Mouse (Mus musculus): Measurements from ENCODE around the gene Slc35c1. TPM values are rescaled to one million over a fixed set of nuclear protein-coding genes. Genes with fewer than 3 reads are reported as not detected.

Slc35c1 gene
- total and polyA plus RNA-seq, 2 experiments from 2014 or later: 12.7 to 16.4 TPM

DNA sequence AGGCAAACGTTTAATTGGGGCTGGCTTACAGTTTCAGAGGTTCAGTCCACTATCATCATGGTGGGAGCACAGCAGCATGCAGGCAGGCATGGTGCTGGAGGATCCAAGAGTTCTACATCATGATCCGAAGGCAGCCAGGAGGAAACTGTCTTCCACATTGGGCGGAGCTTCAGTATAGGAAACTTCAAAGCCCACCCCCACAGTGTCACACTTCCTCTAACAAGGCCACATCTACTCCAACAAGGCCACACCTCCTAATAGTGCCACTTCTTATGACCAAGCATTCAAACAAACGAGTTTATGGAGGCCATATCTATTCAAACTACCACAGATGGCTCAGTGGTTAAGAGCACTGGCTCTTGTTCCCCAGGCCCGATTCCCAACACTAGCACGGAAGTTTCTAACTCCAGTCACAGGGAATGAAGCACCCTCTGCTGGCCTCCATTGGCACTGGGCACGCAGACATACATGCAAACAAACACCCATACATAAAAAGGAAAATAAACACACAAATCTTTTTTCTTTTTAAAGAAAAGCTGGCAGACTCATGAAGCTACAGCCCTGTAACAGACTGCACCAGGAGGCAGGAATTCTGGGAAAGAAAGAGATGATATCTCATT lies 13.1 kb downstream of the Slc35c1 start:
- Histone ChIP-seq H3K4me1 (ENCODE audit: insufficient read depth, low read length) (no peaks in the 10 kb centered on the region), H3K36me3 (ENCODE audit: insufficient read depth, low read length) (no peaks in the 10 kb centered on the region), H3K4me2 (ENCODE audit: low read depth, low read length) (no peak overlapping the region), H3K9me3 (ENCODE audit: low read length) (no peaks in the 10 kb centered on the region), H3K4me3 (ENCODE audit: low read length) (no peak overlapping the region), H3K9ac (replicated peaks; ENCODE audit: low read length) (no peak overlapping the region), H3K27me3 (ENCODE audit: insufficient read depth, low read length) (no peaks in the 10 kb centered on the region), H3K27ac (no peak overlapping the region)
- ATAC-seq (no peak), DNase-seq (ENCODE audit: low spot score) (no peak)
- TF ChIP-seq CTCF (IDR thresholded peaks at IDR 0.05; ENCODE audit: low read depth): peak; percentile 42
- 68% methylated on average over 7 of the region's 7 CpGs for WGBS

DNA sequence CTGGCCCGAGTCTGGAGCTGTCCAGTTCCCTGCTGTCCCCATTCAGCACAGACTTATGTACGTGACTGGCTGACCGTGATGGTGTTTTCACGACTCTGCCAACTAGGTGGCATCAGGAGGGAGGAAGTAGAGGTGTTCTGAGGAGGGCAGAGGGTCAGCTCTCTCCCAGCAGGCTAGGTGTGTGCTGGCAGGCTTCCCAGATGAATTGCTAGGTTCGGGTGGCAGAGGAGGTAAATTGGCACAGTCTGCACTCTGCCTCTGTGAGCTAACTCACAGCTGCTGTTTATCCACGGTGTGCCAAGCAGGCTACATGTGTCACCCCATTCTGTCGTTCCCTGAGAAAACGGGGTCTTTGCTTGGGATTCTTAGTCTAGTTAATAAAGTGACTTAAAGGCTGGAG lies 13.7 kb downstream of the Slc35c1 start:
- no peaks in the 10 kb centered on the region for H3K36me3 ChIP-seq (ENCODE audit: insufficient read depth, low read length)
- H3K27ac ChIP-seq: no peak overlapping the region
- no peak for TF ChIP-seq CTCF (IDR thresholded peaks at IDR 0.05; ENCODE audit: low read depth)
- WGBS: 51% methylated on average over 8 of the region's 8 CpGs
- H3K4me2 ChIP-seq (ENCODE audit: low read depth, low read length): no peak overlapping the region
- no peak overlapping the region for H3K9ac ChIP-seq (replicated peaks; ENCODE audit: low read length)
- 0 out of 2 replicates have a peak, but pooled peaks have one; percentile 20 for ATAC-seq
- H3K4me1 ChIP-seq (ENCODE audit: insufficient read depth, low read length): no peaks in the 10 kb centered on the region
- H3K9me3 ChIP-seq (ENCODE audit: low read length): no peaks in the 10 kb centered on the region
- H3K27me3 ChIP-seq (ENCODE audit: insufficient read depth, low read length): no peaks in the 10 kb centered on the region
- peak; percentile 37 for DNase-seq (ENCODE audit: low spot score)
- H3K4me3 ChIP-seq (ENCODE audit: low read length): no peak overlapping the region

- no peaks in the 10 kb centered on the region for H3K27me3 ChIP-seq (ENCODE audit: insufficient read depth, low read length)
- no peak overlapping the region for H3K4me3 ChIP-seq (ENCODE audit: low read length)
- DNase-seq (ENCODE audit: low spot score) (no peak), ATAC-seq (no peak)
- no peak overlapping the region for H3K27ac ChIP-seq
- no peaks in the 10 kb centered on the region for H3K4me1 ChIP-seq (ENCODE audit: insufficient read depth, low read length)
- H3K4me2 ChIP-seq (ENCODE audit: low read depth, low read length): no peak overlapping the region
- H3K9ac ChIP-seq (replicated peaks; ENCODE audit: low read length): no peak overlapping the region
- no peaks in the 10 kb centered on the region for H3K36me3 ChIP-seq (ENCODE audit: insufficient read depth, low read length)
- no peaks in the 10 kb centered on the region for H3K9me3 ChIP-seq (ENCODE audit: low read length)
- TF ChIP-seq CTCF (IDR thresholded peaks at IDR 0.05; ENCODE audit: low read depth): no peak
- 43% methylated on average over 9 of the region's 9 CpGs for WGBS
These were observed 14.4 kb downstream of the Slc35c1 start for GRCm38 (mm10) chr2:92445890-92446289.

DNA sequence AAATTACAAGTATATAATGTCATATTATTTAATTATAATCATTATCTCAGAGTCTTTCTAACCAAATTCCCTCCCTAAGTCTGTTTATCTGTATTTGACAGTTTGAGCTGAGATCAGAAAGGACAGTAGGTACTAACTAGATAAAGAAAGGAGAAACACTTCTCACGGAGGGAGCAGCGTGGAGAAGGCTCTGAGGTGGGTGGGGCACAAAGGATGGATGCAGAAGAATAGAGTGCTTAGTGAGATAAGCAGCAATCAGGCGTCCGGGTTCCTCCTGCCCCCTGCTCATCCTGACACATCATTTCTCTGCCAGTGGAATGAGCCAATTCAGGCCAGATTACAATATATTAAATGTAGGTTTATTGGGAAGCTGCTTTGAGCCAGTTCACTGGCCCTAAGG lies 16.0 kb downstream of the Slc35c1 start:
- TF ChIP-seq CTCF (IDR thresholded peaks at IDR 0.05; ENCODE audit: low read depth): no peak
- WGBS: 54% methylated on average over 4 of the region's 4 CpGs
- DNase-seq (ENCODE audit: low spot score): no peak
- no peak for ATAC-seq
- Histone ChIP-seq H3K27ac (no peak overlapping the region), H3K4me3 (ENCODE audit: low read length) (no peak overlapping the region), H3K4me1 (ENCODE audit: insufficient read depth, low read length) (no peaks in the 10 kb centered on the region), H3K9ac (replicated peaks; ENCODE audit: low read length) (no peak overlapping the region), H3K36me3 (ENCODE audit: insufficient read depth, low read length) (no peaks in the 10 kb centered on the region), H3K9me3 (ENCODE audit: low read length) (no peaks in the 10 kb centered on the region), H3K27me3 (ENCODE audit: insufficient read depth, low read length) (no peaks in the 10 kb centered on the region), H3K4me2 (ENCODE audit: low read depth, low read length) (no peak overlapping the region)

GRCm38 (mm10) chr2:92443313-92443712 lies 17.0 kb downstream of the Slc35c1 start:
- H3K4me3 ChIP-seq (ENCODE audit: low read length): no peak overlapping the region
- no peak overlapping the region for H3K4me2 ChIP-seq (ENCODE audit: low read depth, low read length)
- WGBS: 78% methylated on average over 4 of the region's 4 CpGs
- H3K9ac ChIP-seq (replicated peaks; ENCODE audit: low read length): no peak overlapping the region
- ATAC-seq (no peak), DNase-seq (ENCODE audit: low spot score) (no peak)
- H3K27me3 ChIP-seq (ENCODE audit: insufficient read depth, low read length): no peaks in the 10 kb centered on the region
- no peaks in the 10 kb centered on the region for H3K36me3 ChIP-seq (ENCODE audit: insufficient read depth, low read length)
- no peaks in the 10 kb centered on the region for H3K9me3 ChIP-seq (ENCODE audit: low read length)
- H3K4me1 ChIP-seq (ENCODE audit: insufficient read depth, low read length): no peaks in the 10 kb centered on the region
- no peak for TF ChIP-seq CTCF (IDR thresholded peaks at IDR 0.05; ENCODE audit: low read depth)
- no peak overlapping the region for H3K27ac ChIP-seq

DNA sequence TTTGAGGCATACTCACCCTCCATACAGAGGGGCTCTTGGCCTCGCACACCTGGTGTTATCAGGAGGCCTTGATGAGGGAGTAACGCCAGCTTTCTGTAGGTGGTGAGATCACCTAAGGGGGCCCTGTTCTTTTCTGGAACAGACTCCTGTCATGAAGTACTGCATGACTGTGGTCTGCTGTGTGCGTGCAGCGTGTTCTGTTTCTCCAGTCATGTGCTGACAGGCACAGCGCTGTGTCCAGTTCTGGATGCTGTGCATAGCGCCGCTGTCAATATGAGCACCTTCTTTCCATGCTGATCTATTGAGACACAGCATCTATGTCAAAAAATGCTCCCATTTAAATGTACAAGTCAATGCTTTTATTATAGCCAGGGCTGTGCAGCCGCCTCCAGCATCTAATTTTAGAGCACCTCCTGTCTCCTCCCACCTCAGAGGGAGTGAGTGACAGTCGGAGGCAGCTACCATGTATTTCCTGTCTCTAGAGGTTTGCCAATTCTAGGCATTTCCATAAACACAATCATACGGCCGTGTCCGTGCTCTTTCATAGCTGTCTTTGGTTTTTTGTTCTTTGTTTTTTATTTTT lies 17.8 kb downstream of the Slc35c1 start:
- no peak overlapping the region for H3K9ac ChIP-seq (replicated peaks; ENCODE audit: low read length)
- no peaks in the 10 kb centered on the region for H3K4me1 ChIP-seq (ENCODE audit: insufficient read depth, low read length)
- H3K27me3 ChIP-seq (ENCODE audit: insufficient read depth, low read length): no peaks in the 10 kb centered on the region
- H3K9me3 ChIP-seq (ENCODE audit: low read length): no peaks in the 10 kb centered on the region
- H3K4me3 ChIP-seq (ENCODE audit: low read length): no peak overlapping the region
- 0 out of 2 replicates have a peak, but pooled peaks have one; percentile 31 for ATAC-seq
- DNase-seq (ENCODE audit: low spot score): no peak
- 65% methylated on average over 12 of the region's 12 CpGs for WGBS
- no peak for TF ChIP-seq CTCF (IDR thresholded peaks at IDR 0.05; ENCODE audit: low read depth)
- no peak overlapping the region for H3K4me2 ChIP-seq (ENCODE audit: low read depth, low read length)
- H3K36me3 ChIP-seq (ENCODE audit: insufficient read depth, low read length): no peaks in the 10 kb centered on the region
- H3K27ac ChIP-seq: no peak overlapping the region

- WGBS: 67% methylated on average over 6 of the region's 6 CpGs
- H3K36me3 ChIP-seq (ENCODE audit: insufficient read depth, low read length): no peaks in the 10 kb centered on the region
- no peak overlapping the region for H3K27ac ChIP-seq
- no peaks in the 10 kb centered on the region for H3K4me1 ChIP-seq (ENCODE audit: insufficient read depth, low read length)
- no peak overlapping the region for H3K9ac ChIP-seq (replicated peaks; ENCODE audit: low read length)
- no peak overlapping the region for H3K4me3 ChIP-seq (ENCODE audit: low read length)
- no peaks in the 10 kb centered on the region for H3K9me3 ChIP-seq (ENCODE audit: low read length)
- ATAC-seq (no peak), DNase-seq (ENCODE audit: low spot score) (no peak)
- TF ChIP-seq CTCF (IDR thresholded peaks at IDR 0.05; ENCODE audit: low read depth): no peak
- no peaks in the 10 kb centered on the region for H3K27me3 ChIP-seq (ENCODE audit: insufficient read depth, low read length)
- H3K4me2 ChIP-seq (ENCODE audit: low read depth, low read length): no peak overlapping the region
These were observed 19.9 kb downstream of the Slc35c1 start for GRCm38 (mm10) chr2:92440432-92440831.
